Mouse (Mus musculus): ENCODE measurements around the gene Ogg1. TPM values are rescaled to one million over a fixed set of nuclear protein-coding genes. Genes with fewer than 3 reads are reported as not detected.
A peak's percentile ranks its signal among the peaks of the same experiment; 100 is the strongest.

The Ogg1 gene
- total RNA-seq (2021): 1 to 10 TPM; 5.1 to 6.8 TPM
- long read RNA-seq, experiment 1, partial matches to known transcripts: 0 of 2 reads
- long read RNA-seq, experiment 1, other reads (novel, unspliced or antisense): 1 of 2 reads
- long read RNA-seq, experiment 2, partial matches to known transcripts: 0 of 4 reads
- long read RNA-seq, experiment 2, other reads (novel, unspliced or antisense): 1 of 4 reads

- intact Hi-C loops (cut with DNase I; ENCODE audit: low total_unique reads): no loop called here
- peak; percentile 98 for DNase-seq
Measured at GRCm38 (mm10) chr6:113326533-113327315, at the start of gene Ogg1. Ogg1 (plus strand) TSS chr6:113326972.

- intact Hi-C loops (cut with DNase I; ENCODE audit: low total_unique reads): loop anchor here (10.0 kb wide), 1 partner anchor 87 kb away; the partner anchor contains the start of gene Lhfpl4
- DNase-seq: no peak
Measured at GRCm38 (mm10) chr6:113281676-113282075, 45.1 kb upstream of the Ogg1 start.

- intact Hi-C loops (cut with DNase I; ENCODE audit: low total_unique reads): loop anchor here (10.0 kb wide), 1 partner anchor 87 kb away; the partner anchor contains the start of gene Lhfpl4
- no peak for DNase-seq
Measured at GRCm38 (mm10) chr6:113282101-113282802, 44.5 kb upstream of the Ogg1 start, which contains the start of gene Cpne9. Cpne9 (plus strand) TSS chr6:113282307.

GRCm38 (mm10) chr6:113282969-113283368 is 43.8 kb upstream of the Ogg1 start:
- no peak for DNase-seq
- intact Hi-C loops (cut with DNase I; ENCODE audit: low total_unique reads): loop anchor here (10.0 kb wide), 1 partner anchor 88 kb away; the partner anchor contains the start of gene Lhfpl4

- intact Hi-C loops (cut with DNase I; ENCODE audit: low total_unique reads): loop anchor here (10.0 kb wide), 1 partner anchor 89 kb away; the partner anchor contains the start of gene Lhfpl4
- no peak for DNase-seq
Measured at GRCm38 (mm10) chr6:113283500-113283899, 43.3 kb upstream of the Ogg1 start.

- DNase-seq: no peak
- intact Hi-C loops (cut with DNase I; ENCODE audit: low total_unique reads): loop anchor here (10.0 kb wide), 1 partner anchor 90 kb away; the partner anchor contains the start of gene Lhfpl4
Measured at GRCm38 (mm10) chr6:113284931-113285330, 41.8 kb upstream of the Ogg1 start.

GRCm38 (mm10) chr6:113286316-113286715 is 40.5 kb upstream of the Ogg1 start:
- intact Hi-C loops (cut with DNase I; ENCODE audit: low total_unique reads): loop anchor here (10.0 kb wide), 1 partner anchor 92 kb away; the partner anchor contains the start of gene Lhfpl4
- no peak for DNase-seq

GRCm38 (mm10) chr6:113287236-113287635 is 39.5 kb upstream of the Ogg1 start:
- no peak for DNase-seq
- intact Hi-C loops (cut with DNase I; ENCODE audit: low total_unique reads): loop anchor here (10.0 kb wide), 1 partner anchor 92 kb away; the partner anchor contains the start of gene Lhfpl4

- intact Hi-C loops (cut with DNase I; ENCODE audit: low total_unique reads): loop anchor here (10.0 kb wide), 1 partner anchor 95 kb away; the partner anchor contains the start of gene Lhfpl4
- DNase-seq: no peak
Measured at GRCm38 (mm10) chr6:113289346-113289745, 37.4 kb upstream of the Ogg1 start.

GRCm38 (mm10) chr6:113290346-113290745 is 36.4 kb upstream of the Ogg1 start:
- no peak for DNase-seq
- intact Hi-C loops (cut with DNase I; ENCODE audit: low total_unique reads): no loop called here

GRCm38 (mm10) chr6:113292938-113293337 is 33.8 kb upstream of the Ogg1 start:
- DNase-seq: no peak
- intact Hi-C loops (cut with DNase I; ENCODE audit: low total_unique reads): no loop called here

- no peak for DNase-seq
- intact Hi-C loops (cut with DNase I; ENCODE audit: low total_unique reads): no loop called here
Measured at GRCm38 (mm10) chr6:113296046-113296445, 30.7 kb upstream of the Ogg1 start.

GRCm38 (mm10) chr6:113296639-113297038 is 30.1 kb upstream of the Ogg1 start:
- DNase-seq: no peak

GRCm38 (mm10) chr6:113301350-113301749 is 25.4 kb upstream of the Ogg1 start:
- intact Hi-C loops (cut with DNase I; ENCODE audit: low total_unique reads): loop anchor here (10.0 kb wide), 1 partner anchor 267 kb away; no protein-coding TSS in a partner anchor
- no peak for DNase-seq

More at GRCm38 (mm10) chr6:113296639-113297038, 30.1 kb upstream of the Ogg1 start:
- intact Hi-C loops (cut with DNase I; ENCODE audit: low total_unique reads): no loop called here

- no peak for DNase-seq
- intact Hi-C loops (cut with DNase I; ENCODE audit: low total_unique reads): loop anchor here (10.0 kb wide), 1 partner anchor 267 kb away; no protein-coding TSS in a partner anchor
Measured at GRCm38 (mm10) chr6:113302258-113302657, 24.5 kb upstream of the Ogg1 start.

- intact Hi-C loops (cut with DNase I; ENCODE audit: low total_unique reads): loop anchor here (10.0 kb wide), 1 partner anchor 272 kb away; no protein-coding TSS in a partner anchor
- peak; percentile 100 for DNase-seq
Measured at GRCm38 (mm10) chr6:113306322-113306985, 20.3 kb upstream of the Ogg1 start.

GRCm38 (mm10) chr6:113306986-113307349 is 19.8 kb upstream of the Ogg1 start, which contains the start of gene Brpf1:
Brpf1 (plus strand) TSS chr6:113307137.
- DNase-seq: no peak
- intact Hi-C loops (cut with DNase I; ENCODE audit: low total_unique reads): loop anchor here (10.0 kb wide), 1 partner anchor 272 kb away; no protein-coding TSS in a partner anchor

- intact Hi-C loops (cut with DNase I; ENCODE audit: low total_unique reads): loop anchor here (10.0 kb wide), 1 partner anchor 273 kb away; no protein-coding TSS in a partner anchor
- peak; percentile 47 for DNase-seq
Measured at GRCm38 (mm10) chr6:113307481-113308121, 19.2 kb upstream of the Ogg1 start.
